Mouse (Mus musculus) embryonic facial prominence, embryonic 15.5 days (tissue): ENCODE data around the gene Aqp8. TPM values are rescaled to one million over a fixed set of nuclear protein-coding genes. Genes with fewer than 3 reads are reported as not detected.

Experiments used
- ATAC-seq: fragments of 200-750 bp; cut with Nextera tagmentation; 2 replicates; pipeline ENCODE4 v1.8.0; 2017; ENCODE audit warnings: low read depth, moderate TSS enrichment; ENCODE audit not compliant: insufficient number of reproducible peaks, low FRiP score, low TSS enrichment
- H3K27ac ChIP-seq: fragments of 300-500 bp; sonication (generic); replicated peaks from 2 replicates; pipeline ENCODE4 v1.5.1; 2015; ENCODE audit warnings: mild to moderate bottlenecking, inconsistent platforms
- H3K27me3 ChIP-seq: fragments of 300-500 bp; sonication (generic); 2 replicates; pipeline ENCODE4 v1.6.1; 2015; ENCODE audit warnings: inconsistent platforms
- H3K36me3 ChIP-seq: fragments of 300-500 bp; sonication (generic); 2 replicates; pipeline ENCODE4 v1.6.1; 2015; ENCODE audit warnings: mild to moderate bottlenecking, inconsistent platforms
- H3K4me1 ChIP-seq: fragments of 300-500 bp; sonication (generic); 2 replicates; pipeline ENCODE4 v1.6.1; 2015; ENCODE audit warnings: inconsistent platforms
- H3K4me2 ChIP-seq: fragments of 300-500 bp; sonication (generic); replicated peaks from 2 replicates; pipeline ENCODE4 v1.6.1; 2015; ENCODE audit warnings: mild to moderate bottlenecking, inconsistent platforms
- H3K4me3 ChIP-seq: fragments of 300-500 bp; sonication (generic); replicated peaks from 2 replicates; pipeline ENCODE4 v1.5.1; 2015; ENCODE audit warnings: mild to moderate bottlenecking, inconsistent platforms
- H3K9ac ChIP-seq: fragments of 300-500 bp; sonication (generic); 2 replicates; pipeline ENCODE4 v1.6.1; 2015; ENCODE audit warnings: inconsistent platforms
- H3K9me3 ChIP-seq: fragments of 300-500 bp; sonication (generic); replicated peaks from 2 replicates; pipeline ENCODE4 v1.6.1; 2016; ENCODE audit warnings: inconsistent platforms
- whole genome bisulfite sequencing: fragments of 180-500 bp; shearing (Covaris S2); methylation state at CpG from one replicate; pipeline ENCODE4 v1.1.7; 2015; 5-methylcytosine and 5-hydroxymethylcytosine counted together
- polyA plus RNA-seq: library from polyadenylated mRNA; unstranded; fragments of >200 nt; fragmentation: Nextera tagmentation; extraction: Ambion mirVana; gene quantifications from 2 replicates; pipeline ENCODE4 v1.2.1, GENCODE M21; 2015

Gene Aqp8
- polyA plus RNA-seq, result not detected in 2 replicates

GRCm38 (mm10) chr7:123462070-123462501 is at the start of gene Aqp8:
Aqp8 (plus strand) TSS chr7:123462291.
- ATAC-seq, result peak; percentile 25
- H3K9me3 ChIP-seq, result no peaks in the 10 kb centered on the region
- 76% methylated on average over 9 of the region's 9 CpGs for WGBS

GRCm38 (mm10) chr7:123416803-123417202 is 45.3 kb upstream of the Aqp8 start:
- Histone ChIP-seq H3K4me3 (no peak overlapping the region), H3K36me3 (peaks cover 28% of the 10 kb centered on the region), H3K27ac (no peak overlapping the region), H3K9me3 (no peaks in the 10 kb centered on the region), H3K27me3 (no peaks in the 10 kb centered on the region), H3K4me2 (no peak overlapping the region), H3K9ac (no peak overlapping the region), H3K4me1 (no peaks in the 10 kb centered on the region)
- no peak for ATAC-seq
- WGBS, result 80% methylated on average over 4 of the region's 4 CpGs

More at GRCm38 (mm10) chr7:123462070-123462501, at the start of gene Aqp8:
- Histone ChIP-seq H3K9ac (no peak within 1 kb of the TSS), H3K27me3 (no peaks in the 10 kb centered on the region), H3K4me3 (no peak within 1 kb of the TSS), H3K4me2 (no peak within 1 kb of the TSS), H3K36me3 (no peaks in the 10 kb centered on the region), H3K27ac (no peak within 1 kb of the TSS), H3K4me1 (no peaks in the 10 kb centered on the region)

- Histone ChIP-seq H3K27me3 (no peaks in the 10 kb centered on the region), H3K9ac (no peak overlapping the region), H3K4me1 (no peaks in the 10 kb centered on the region), H3K4me3 (no peak overlapping the region), H3K4me2 (no peak overlapping the region), H3K27ac (no peak overlapping the region), H3K9me3 (no peaks in the 10 kb centered on the region), H3K36me3 (peaks cover 33% of the 10 kb centered on the region)
- WGBS, result 87% methylated on average over 3 of the region's 3 CpGs
- ATAC-seq, result no peak
Observed at GRCm38 (mm10) chr7:123417661-123418060, 44.4 kb upstream of the Aqp8 start.

GRCm38 (mm10) chr7:123419984-123420383 is 42.1 kb upstream of the Aqp8 start:
- H3K4me1 ChIP-seq, result no peaks in the 10 kb centered on the region
- H3K4me2 ChIP-seq, result no peak overlapping the region
- ATAC-seq, result no peak
- no peak overlapping the region for H3K27ac ChIP-seq
- no peak overlapping the region for H3K9ac ChIP-seq
- no peak overlapping the region for H3K4me3 ChIP-seq
- H3K9me3 ChIP-seq, result no peaks in the 10 kb centered on the region
- 89% methylated on average over 4 of the region's 4 CpGs for WGBS
- H3K36me3 ChIP-seq, result peaks cover 32% of the 10 kb centered on the region
- H3K27me3 ChIP-seq, result no peaks in the 10 kb centered on the region

- H3K36me3 ChIP-seq, result peaks cover 32% of the 10 kb centered on the region
- H3K9ac ChIP-seq, result no peak overlapping the region
- H3K4me3 ChIP-seq, result no peak overlapping the region
- no peak overlapping the region for H3K27ac ChIP-seq
- no peaks in the 10 kb centered on the region for H3K9me3 ChIP-seq
- no peak for ATAC-seq
- no peaks in the 10 kb centered on the region for H3K4me1 ChIP-seq
- no peaks in the 10 kb centered on the region for H3K27me3 ChIP-seq
- 85% methylated on average over 3 of the region's 3 CpGs for WGBS
- no peak overlapping the region for H3K4me2 ChIP-seq
Observed at GRCm38 (mm10) chr7:123421958-123422357, 40.1 kb upstream of the Aqp8 start.

- no peaks in the 10 kb centered on the region for H3K4me1 ChIP-seq
Observed at GRCm38 (mm10) chr7:123424281-123424680, 37.8 kb upstream of the Aqp8 start.

GRCm38 (mm10) chr7:123425134-123425757 is 36.8 kb upstream of the Aqp8 start:
- no peak overlapping the region for H3K4me2 ChIP-seq
- H3K4me1 ChIP-seq, result no peaks in the 10 kb centered on the region
- peaks cover 28% of the 10 kb centered on the region for H3K36me3 ChIP-seq
- H3K27me3 ChIP-seq, result no peaks in the 10 kb centered on the region
- H3K4me3 ChIP-seq, result no peak overlapping the region
- 88% methylated on average over 6 of the region's 6 CpGs for WGBS
- H3K9me3 ChIP-seq, result no peaks in the 10 kb centered on the region
- H3K27ac ChIP-seq, result no peak overlapping the region
- H3K9ac ChIP-seq, result no peak overlapping the region
- ATAC-seq, result no peak

More at GRCm38 (mm10) chr7:123424281-123424680, 37.8 kb upstream of the Aqp8 start:
- no peaks in the 10 kb centered on the region for H3K9me3 ChIP-seq
- no peak overlapping the region for H3K4me3 ChIP-seq
- H3K27me3 ChIP-seq, result no peaks in the 10 kb centered on the region
- no peak overlapping the region for H3K27ac ChIP-seq
- H3K36me3 ChIP-seq, result peaks cover 33% of the 10 kb centered on the region
- H3K4me2 ChIP-seq, result no peak overlapping the region
- no peak overlapping the region for H3K9ac ChIP-seq
- ATAC-seq, result no peak
- 94% methylated on average over 6 of the region's 6 CpGs for WGBS

GRCm38 (mm10) chr7:123429624-123430410 is 32.3 kb upstream of the Aqp8 start:
- H3K9ac ChIP-seq, result no peak overlapping the region
- 80% methylated on average over 8 of the region's 8 CpGs for WGBS
- no peaks in the 10 kb centered on the region for H3K4me1 ChIP-seq
- peaks cover 13% of the 10 kb centered on the region for H3K36me3 ChIP-seq
- ATAC-seq, result no peak
- no peak overlapping the region for H3K27ac ChIP-seq
- no peak overlapping the region for H3K4me3 ChIP-seq
- H3K4me2 ChIP-seq, result no peak overlapping the region
- H3K27me3 ChIP-seq, result no peaks in the 10 kb centered on the region
- no peaks in the 10 kb centered on the region for H3K9me3 ChIP-seq

- Histone ChIP-seq H3K27ac (no peak overlapping the region), H3K9ac (no peak overlapping the region), H3K36me3 (peaks cover 13% of the 10 kb centered on the region), H3K27me3 (no peaks in the 10 kb centered on the region), H3K4me2 (no peak overlapping the region), H3K9me3 (no peaks in the 10 kb centered on the region), H3K4me1 (no peaks in the 10 kb centered on the region), H3K4me3 (no peak overlapping the region)
- WGBS, result 88% methylated on average over 4 of the region's 4 CpGs
- ATAC-seq, result no peak
Observed at GRCm38 (mm10) chr7:123430411-123430705, 31.7 kb upstream of the Aqp8 start.

GRCm38 (mm10) chr7:123431206-123431605 is 30.9 kb upstream of the Aqp8 start:
- Histone ChIP-seq H3K4me3 (no peak overlapping the region), H3K4me2 (no peak overlapping the region), H3K27me3 (no peaks in the 10 kb centered on the region), H3K9ac (no peak overlapping the region), H3K9me3 (no peaks in the 10 kb centered on the region), H3K27ac (no peak overlapping the region), H3K4me1 (no peaks in the 10 kb centered on the region), H3K36me3 (peaks cover 13% of the 10 kb centered on the region; the same call in 1 of the 2 replicates)
- 58% methylated on average over 4 of the region's 4 CpGs for WGBS
- ATAC-seq, result no peak

- no peak for ATAC-seq
- H3K4me2 ChIP-seq, result no peak overlapping the region
- no peaks in the 10 kb centered on the region for H3K36me3 ChIP-seq
Observed at GRCm38 (mm10) chr7:123442079-123442478, 20.0 kb upstream of the Aqp8 start.

More at GRCm38 (mm10) chr7:123442079-123442478, 20.0 kb upstream of the Aqp8 start:
- 59% methylated on average over 1 of the region's 1 CpGs for WGBS
- Histone ChIP-seq H3K9ac (no peak overlapping the region), H3K27ac (no peak overlapping the region), H3K4me3 (no peak overlapping the region), H3K9me3 (no peaks in the 10 kb centered on the region), H3K4me1 (no peaks in the 10 kb centered on the region), H3K27me3 (no peaks in the 10 kb centered on the region)
